Comparison of ENCODE assay signal across 10 mouse cellular contexts in the genomic region with DNA sequence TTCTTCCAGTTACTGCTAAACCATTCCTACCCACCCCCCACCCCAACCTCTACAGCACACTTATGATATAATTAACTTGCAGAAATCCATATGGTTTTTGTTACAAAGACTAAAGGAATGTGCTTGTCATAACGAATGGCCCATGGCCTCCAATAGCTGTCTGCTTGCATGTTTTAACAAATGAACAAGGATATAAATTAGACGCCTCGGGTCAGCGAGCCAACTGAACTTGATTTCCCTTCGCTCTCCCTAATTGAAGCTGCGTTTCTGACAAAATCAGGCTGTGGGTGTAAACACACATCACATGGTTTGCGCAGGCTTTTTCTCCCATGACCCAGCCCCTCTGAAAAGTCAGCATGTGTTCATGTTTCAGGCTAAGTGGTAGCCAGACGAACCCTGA.
DNase-seq lines count a peak whose midpoint lies in the region; ATAC-seq and TF ChIP-seq lines count a peak whose summit lies in the region.
"Had no signal": no experiment of that assay in that cellular context is flagged by ENCODE, and none has a peak within 500 bp of the region (broad histone marks: within the 10 kb centered on the region; RNA-seq: fewer than 3 reads in every experiment).

No protein-coding gene starts in this region.

- 43% methylated on average over 8 of the region's 8 CpGs for WGBS in embryonic facial prominence, embryonic 10.5 days
- whole genome bisulfite sequencing in limb, embryonic 14.5 days: 7% methylated on average over 8 of the region's 8 CpGs

- peak; percentile 44 for DNase-seq in kidney, adult 11 months
- no peak for DNase-seq in kidney, adult 18-20 months
- DNase-seq in embryonic facial prominence, embryonic 10.5 days (ENCODE audit: low spot score): peak; percentile 64
- peak; percentile 13 to 38 for DNase-seq in kidney, adult 8-10 months
- peak; percentile 68 for DNase-seq in limb, embryonic 14.5 days (ENCODE audit: low spot score)
- no peak for DNase-seq in c-Kit-positive CD71-positive TER-119-positive erythroid progenitor cells, embryonic 14.5 days (ENCODE audit: low spot score)
- DNase-seq in T-cell, adult 2 months (ENCODE audit: low spot score): no peak
- DNase-seq in heart, postnatal 14 days: no peak
- DNase-seq: gastrocnemius, postnatal 10 days had no signal

- H3K4me3 ChIP-seq in embryonic facial prominence, embryonic 10.5 days: no peak overlapping the region
- H3K4me3 ChIP-seq in limb, embryonic 14.5 days (replicated peaks; ENCODE audit: low read length): no peak overlapping the region
- H3K4me3 ChIP-seq: myocyte had no signal

- 0 out of 2 replicates have a peak overlapping the region, but pooled peaks have one; percentile 5 for H3K4me2 ChIP-seq in limb, embryonic 14.5 days (replicated peaks; ENCODE audit: low read depth, low read length, severe bottlenecking)

- TF ChIP-seq POLR2A in limb, embryonic 14.5 days (IDR thresholded peaks at IDR 0.05; ENCODE audit: borderline replicate concordance, extremely low read depth, insufficient read depth, insufficient read length): no peak

- H3K4me1 ChIP-seq in embryonic facial prominence, embryonic 10.5 days: peaks cover 23% of the 10 kb centered on the region
- H3K4me1 ChIP-seq in limb, embryonic 14.5 days (ENCODE audit: control insufficient read depth, insufficient read depth, low read length): peaks cover 11% of the 10 kb centered on the region

- H3K27ac ChIP-seq in embryonic facial prominence, embryonic 10.5 days (replicated peaks): no peak overlapping the region; the same call in 1 of the 2 replicates
- H3K27ac ChIP-seq in limb, embryonic 14.5 days (replicated peaks; ENCODE audit: low read depth, low read length): no peak overlapping the region

- H3K27me3 ChIP-seq in embryonic facial prominence, embryonic 10.5 days (replicated peaks; ENCODE audit: low read depth, poor library complexity, severe bottlenecking): no peaks in the 10 kb centered on the region
- H3K27me3 ChIP-seq in limb, embryonic 14.5 days (ENCODE audit: control insufficient read depth, insufficient read depth, low read length): 0 out of 2 replicates have a peak, but pooled peaks cover 3% of the 10 kb centered on the region

- intact Hi-C loops in heart, postnatal 14 days (cut with DNase I): no loop called here

- no peak overlapping the region for H3K9ac ChIP-seq in limb, embryonic 14.5 days (ENCODE audit: low read depth, low read length, severe bottlenecking)

- H3K36me3 ChIP-seq in embryonic facial prominence, embryonic 10.5 days (replicated peaks): no peaks in the 10 kb centered on the region
- H3K36me3 ChIP-seq in limb, embryonic 14.5 days (ENCODE audit: control insufficient read depth, insufficient read depth, low read length): no peaks in the 10 kb centered on the region

- peak; percentile 65; the same call in 1 of the 2 replicates for ATAC-seq in limb, embryonic 14.5 days (ENCODE audit: low FRiP score, low read depth)

- H3K9me3 ChIP-seq in embryonic facial prominence, embryonic 10.5 days: no peaks in the 10 kb centered on the region
- H3K9me3 ChIP-seq in limb, embryonic 14.5 days (ENCODE audit: control insufficient read depth, low read length): no peaks in the 10 kb centered on the region

Comparison
In these comparisons a context has a peak if more than half of its experiments do, and no peak if none do; other contexts are left out.
1. DNase-seq: peak in kidney, adult 11 months (single experiment), embryonic facial prominence, embryonic 10.5 days (single experiment), kidney, adult 8-10 months (2 of 2) and limb, embryonic 14.5 days (single experiment); none in kidney, adult 18-20 months (single experiment), c-Kit-positive CD71-positive TER-119-positive erythroid progenitor cells, embryonic 14.5 days (single experiment), T-cell, adult 2 months (single experiment) and heart, postnatal 14 days (0 of 2).